11 mouse cellular contexts compared by ENCODE assay signal in the genomic region with DNA sequence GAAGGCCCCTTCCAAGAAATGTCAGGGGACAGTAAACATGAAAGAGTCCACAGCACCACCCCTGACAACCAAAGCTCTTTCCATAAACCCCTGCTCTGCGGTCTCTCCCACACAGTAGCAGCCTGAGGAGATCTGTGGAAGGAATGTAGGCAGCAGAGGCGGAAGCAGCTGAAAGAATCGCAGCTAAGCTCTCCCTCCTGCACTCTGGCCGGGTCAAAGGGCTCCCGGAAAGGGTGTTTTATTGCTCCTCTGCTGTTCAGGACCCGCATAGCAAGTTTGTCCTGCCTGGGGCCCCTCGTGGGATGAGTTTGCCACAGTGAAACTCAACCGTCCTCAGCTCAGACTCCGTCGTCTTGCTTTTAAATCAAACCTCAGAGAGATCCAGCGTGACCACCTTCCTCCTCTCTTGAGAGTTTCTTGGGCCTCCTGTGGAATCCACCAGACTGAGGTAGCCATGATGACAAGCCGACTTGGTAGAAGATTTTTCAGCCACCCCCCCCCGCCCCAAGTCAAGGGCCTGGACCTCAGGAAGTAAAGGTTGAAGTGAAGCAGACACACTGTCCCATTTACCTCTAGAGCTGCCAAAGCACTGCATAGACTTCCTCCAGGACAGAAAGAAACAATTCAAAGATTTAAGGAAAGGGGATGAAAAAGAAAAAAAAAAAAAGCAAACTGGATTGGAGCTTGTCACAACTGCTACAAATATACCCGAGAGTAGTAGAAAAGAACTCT.
A peak's percentile ranks its signal among the peaks of the same experiment; 100 is the strongest.
DNase-seq lines count a peak whose midpoint lies in the region; ATAC-seq and TF ChIP-seq lines count a peak whose summit lies in the region.
"Had no signal": no experiment of that assay in that cellular context is flagged by ENCODE, and none has a peak within 500 bp of the region (broad histone marks: within the 10 kb centered on the region; RNA-seq: fewer than 3 reads in every experiment).

No protein-coding gene starts in this region.

- no peaks in the 10 kb centered on the region for H3K36me3 ChIP-seq in kidney, adult 2 months (ENCODE audit: control insufficient read depth, insufficient read depth, low read length)
- H3K36me3 ChIP-seq in embryonic facial prominence, embryonic 13.5 days = no peaks in the 10 kb centered on the region
- H3K36me3 ChIP-seq in limb, embryonic 12.5 days = no peaks in the 10 kb centered on the region

- peak overlapping the region; percentile 3 for H3K27ac ChIP-seq in kidney, adult 2 months (ENCODE audit: insufficient read depth, low read depth, low read length)
- H3K27ac ChIP-seq in embryonic facial prominence, embryonic 13.5 days = peak overlapping the region; percentile 48; the same call in 1 of the 2 replicates
- 0 out of 2 replicates have a peak overlapping the region, but pooled peaks have one; percentile 26 for H3K27ac ChIP-seq in limb, embryonic 12.5 days
- H3K27ac ChIP-seq: layer of hippocampus, adult 2 months had no signal

- no peak for TF ChIP-seq CTCF in kidney, adult 2 months (conservative IDR thresholded peaks at IDR 0.05; ENCODE audit: insufficient read depth, insufficient read length, low read depth, low read length)

- TF ChIP-seq POLR2A in kidney, adult 2 months (IDR thresholded peaks at IDR 0.05; ENCODE audit: low read depth, low read length) = no peak

- H3K4me2 ChIP-seq in embryonic facial prominence, embryonic 13.5 days = peak overlapping the region; percentile 27
- H3K4me2 ChIP-seq in limb, embryonic 12.5 days = peak overlapping the region; percentile 35

- no peaks in the 10 kb centered on the region for H3K9me3 ChIP-seq in embryonic facial prominence, embryonic 13.5 days
- no peaks in the 10 kb centered on the region for H3K9me3 ChIP-seq in limb, embryonic 12.5 days

- no peak overlapping the region for H3K4me3 ChIP-seq in kidney, adult 2 months (ENCODE audit: insufficient read depth, low read depth, low read length)
- no peak overlapping the region for H3K4me3 ChIP-seq in embryonic facial prominence, embryonic 13.5 days
- no peak overlapping the region for H3K4me3 ChIP-seq in limb, embryonic 12.5 days (replicated peaks)
- H3K4me3 ChIP-seq: layer of hippocampus, adult 2 months had no signal

- no peaks in the 10 kb centered on the region for H3K27me3 ChIP-seq in kidney, adult 2 months (replicated peaks; ENCODE audit: control insufficient read depth, insufficient read depth, low read length)
- no peaks in the 10 kb centered on the region for H3K27me3 ChIP-seq in embryonic facial prominence, embryonic 13.5 days
- no peaks in the 10 kb centered on the region for H3K27me3 ChIP-seq in limb, embryonic 12.5 days

- 41% methylated on average over 14 of the region's 14 CpGs for WGBS in kidney, adult 2 months
- 17% methylated on average over 14 of the region's 14 CpGs for WGBS in embryonic facial prominence, embryonic 13.5 days
- 8% methylated on average over 14 of the region's 14 CpGs for WGBS in limb, embryonic 12.5 days

- peak overlapping the region; percentile 46; the same call in 1 of the 2 replicates for H3K9ac ChIP-seq in embryonic facial prominence, embryonic 13.5 days
- no peak overlapping the region for H3K9ac ChIP-seq in limb, embryonic 12.5 days (replicated peaks)

- DNase-seq in kidney, adult 2 months = peak; percentile 45
- DNase-seq in kidney, adult 11 months = no peak
- DNase-seq in embryo, embryonic 10 days (ENCODE audit: low spot score) = peak; percentile 82
- no peak for DNase-seq in layer of hippocampus, adult 11-12 months (ENCODE audit: low spot score)
- no peak for DNase-seq in thymus, postnatal 36 days
- DNase-seq in gastrocnemius, adult 8-10 months (ENCODE audit: low spot score in 2 of 2) = no peak
- DNase-seq: adrenal gland, adult 8-10 months; cerebellum, postnatal 10 days had no signal

- peaks cover 10% of the 10 kb centered on the region; the same call in 1 of the 2 replicates for H3K4me1 ChIP-seq in kidney, adult 2 months (ENCODE audit: control insufficient read depth, insufficient read depth, low read length)
- H3K4me1 ChIP-seq in embryonic facial prominence, embryonic 13.5 days = peaks cover 46% of the 10 kb centered on the region
- peaks cover 52% of the 10 kb centered on the region for H3K4me1 ChIP-seq in limb, embryonic 12.5 days (replicated peaks)

- ATAC-seq in embryonic facial prominence, embryonic 13.5 days (ENCODE audit: insufficient number of reproducible peaks, insufficient read depth, low FRiP score, low TSS enrichment, low read depth) = no peak
- no peak for ATAC-seq in limb, embryonic 12.5 days (ENCODE audit: insufficient number of reproducible peaks, insufficient read depth, low FRiP score, low TSS enrichment, low read depth)

Comparison
In these comparisons a context has a peak if more than half of its experiments do, and no peak if none do; other contexts are left out.
1. DNase-seq: peak in kidney, adult 2 months (single experiment) and embryo, embryonic 10 days (single experiment); none in kidney, adult 11 months (single experiment), layer of hippocampus, adult 11-12 months (single experiment), thymus, postnatal 36 days (0 of 2) and gastrocnemius, adult 8-10 months (0 of 2).
2. Peak in every context shown above with its lines, with median percentiles within 50 percentile points of each other: H3K27ac ChIP-seq.